24 mouse cellular contexts compared by ENCODE assay signal in the genomic region with DNA sequence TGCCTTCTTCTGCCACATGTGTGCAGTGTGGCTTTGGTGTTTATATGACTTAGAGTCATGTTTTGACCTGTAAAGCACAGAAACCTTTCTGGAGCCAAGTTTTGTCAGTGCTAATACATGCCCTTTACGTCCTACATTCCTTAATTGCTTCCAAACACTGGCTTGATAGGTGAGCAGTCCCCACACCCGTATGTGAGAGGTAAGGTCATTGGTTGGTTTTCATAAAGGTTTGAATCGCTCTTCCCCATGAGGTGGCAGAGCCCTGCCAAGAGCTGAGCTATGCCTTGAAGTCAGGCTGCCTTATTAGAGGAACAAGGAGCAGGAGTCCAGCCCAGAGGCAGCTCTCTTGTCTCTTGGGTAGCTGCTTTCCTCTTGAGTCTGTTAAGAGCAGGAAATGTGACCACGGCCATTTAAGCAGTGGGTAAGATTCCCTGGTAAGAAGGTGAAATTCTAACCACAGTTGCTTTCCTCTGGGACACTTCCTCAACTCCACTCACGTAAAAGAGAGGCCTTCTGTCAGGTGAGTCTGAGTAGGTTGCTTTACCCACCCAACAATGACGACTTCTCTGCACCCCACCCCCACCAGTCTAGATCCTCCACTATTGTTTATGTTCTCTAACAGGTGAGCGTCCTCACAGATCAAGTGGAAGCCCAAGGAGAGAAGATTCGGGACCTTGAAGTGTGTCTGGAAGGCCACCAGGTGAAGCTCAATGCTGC.
DNase-seq lines count a peak whose midpoint lies in the region; ATAC-seq and TF ChIP-seq lines count a peak whose summit lies in the region.
"Had no signal": no experiment of that assay in that cellular context is flagged by ENCODE, and none has a peak within 500 bp of the region (broad histone marks: within the 10 kb centered on the region; RNA-seq: fewer than 3 reads in every experiment).

No protein-coding gene starts in this region.

- TF ChIP-seq CTCF in stomach, postnatal 0 days (IDR thresholded peaks at IDR 0.05; ENCODE audit: low read depth) = peak; percentile 22; the same call in 1 of the 2 replicates

- H3K27ac ChIP-seq in kidney, embryonic 14.5 days (ENCODE audit: low read depth, low read length) = 0 out of 2 replicates have a peak overlapping the region, but pooled peaks have one; percentile 42
- peak overlapping the region; percentile 69 for H3K27ac ChIP-seq in lung, embryonic 15.5 days
- H3K27ac ChIP-seq in intestine, embryonic 15.5 days = peak overlapping the region; percentile 81
- H3K27ac ChIP-seq in stomach, postnatal 0 days (replicated peaks) = peak overlapping the region; percentile 95
- H3K27ac ChIP-seq: left cerebral cortex, adult 2 months had no signal

- H3K27me3 ChIP-seq in kidney, embryonic 14.5 days (ENCODE audit: control insufficient read depth, insufficient read depth, low read length) = no peaks in the 10 kb centered on the region
- H3K27me3 ChIP-seq in lung, embryonic 15.5 days = no peaks in the 10 kb centered on the region
- H3K27me3 ChIP-seq in intestine, embryonic 15.5 days (replicated peaks) = no peaks in the 10 kb centered on the region
- H3K27me3 ChIP-seq in stomach, postnatal 0 days (ENCODE audit: control insufficient read depth, insufficient read depth, low read length) = no peaks in the 10 kb centered on the region

- no peak for DNase-seq in kidney, postnatal 10 days
- DNase-seq in lung, postnatal 36 days = no peak
- DNase-seq in stomach, postnatal 0 days (ENCODE audit: low spot score) = peak; percentile 61
- DNase-seq: adrenal gland, postnatal 25 days; cerebellum, adult 11-12 months; cerebellum, postnatal 14 days; gastrocnemius, postnatal 36 days; kidney, postnatal 25 days; layer of hippocampus, adult 9-11 months; left cerebral cortex, postnatal 4 days; retina, postnatal 1 day; thymus, postnatal 4 days had no signal

- no peak for ATAC-seq in kidney, embryonic 14.5 days (ENCODE audit: low FRiP score, low TSS enrichment)
- no peak for ATAC-seq in lung, embryonic 15.5 days (ENCODE audit: borderline replicate concordance, extremely low read depth, low FRiP score, low TSS enrichment)
- peak; percentile 61 for ATAC-seq in intestine, embryonic 15.5 days
- ATAC-seq in stomach, postnatal 0 days (ENCODE audit: low FRiP score, low TSS enrichment) = peak; percentile 73
- ATAC-seq in megakaryocyte progenitor cell, adult 5-6 weeks (replicated peaks; ENCODE audit: poor library complexity) = no peak
- ATAC-seq in erythroblast, adult 5-6 weeks (replicated peaks; ENCODE audit: low FRiP score, poor library complexity, severe bottlenecking) = no peak
- ATAC-seq: activated CD4-positive, CD25-positive, alpha-beta regulatory T cell, adult 4 months; forebrain, embryonic 16.5 days; hindbrain, embryonic 16.5 days had no signal

- no peak for TF ChIP-seq EP300 in stomach, postnatal 0 days (optimal IDR thresholded peaks at IDR 0.05)

- H3K4me1 ChIP-seq in kidney, embryonic 14.5 days (ENCODE audit: control insufficient read depth, insufficient read depth, low read length) = no peaks in the 10 kb centered on the region; the same call in 1 of the 2 replicates
- 0 out of 2 replicates have a peak, but pooled peaks cover 11% of the 10 kb centered on the region for H3K4me1 ChIP-seq in lung, embryonic 15.5 days
- H3K4me1 ChIP-seq in intestine, embryonic 15.5 days (replicated peaks) = peaks cover 7% of the 10 kb centered on the region; the same call in 1 of the 2 replicates
- H3K4me1 ChIP-seq in stomach, postnatal 0 days (replicated peaks; ENCODE audit: control insufficient read depth, insufficient read depth) = no peaks in the 10 kb centered on the region; the same call in none of the 2 replicates

- H3K4me2 ChIP-seq in kidney, embryonic 14.5 days (replicated peaks; ENCODE audit: low read depth, low read length) = no peak overlapping the region
- H3K4me2 ChIP-seq in lung, embryonic 15.5 days = peak overlapping the region; percentile 2; the same call in 1 of the 2 replicates
- peak overlapping the region; percentile 47 for H3K4me2 ChIP-seq in intestine, embryonic 15.5 days (replicated peaks)
- peak overlapping the region; percentile 40 for H3K4me2 ChIP-seq in stomach, postnatal 0 days (replicated peaks; ENCODE audit: low read depth)
- H3K4me2 ChIP-seq: liver, embryonic 11.5 days; midbrain, embryonic 11.5 days had no signal

- H3K9me3 ChIP-seq in kidney, embryonic 14.5 days (ENCODE audit: control insufficient read depth, low read length) = no peaks in the 10 kb centered on the region
- H3K9me3 ChIP-seq in lung, embryonic 15.5 days = no peaks in the 10 kb centered on the region
- no peaks in the 10 kb centered on the region for H3K9me3 ChIP-seq in intestine, embryonic 15.5 days
- no peaks in the 10 kb centered on the region for H3K9me3 ChIP-seq in stomach, postnatal 0 days (ENCODE audit: control insufficient read depth, low read length)

- no peak overlapping the region for H3K4me3 ChIP-seq in kidney, embryonic 14.5 days (ENCODE audit: low read length)
- no peak overlapping the region for H3K4me3 ChIP-seq in lung, embryonic 15.5 days
- H3K4me3 ChIP-seq in intestine, embryonic 15.5 days (replicated peaks) = 0 out of 2 replicates have a peak overlapping the region, but pooled peaks have one; percentile 7
- peak overlapping the region; percentile 17; the same call in 1 of the 2 replicates for H3K4me3 ChIP-seq in stomach, postnatal 0 days (ENCODE audit: low read depth, low read length)
- H3K4me3 ChIP-seq: left cerebral cortex, adult 2 months had no signal

- no peak overlapping the region for H3K9ac ChIP-seq in kidney, embryonic 14.5 days (ENCODE audit: low read depth, low read length)
- no peak overlapping the region for H3K9ac ChIP-seq in lung, embryonic 15.5 days
- H3K9ac ChIP-seq in intestine, embryonic 15.5 days = no peak overlapping the region
- peak overlapping the region; percentile 31; the same call in 1 of the 2 replicates for H3K9ac ChIP-seq in stomach, postnatal 0 days (ENCODE audit: low read length)

- WGBS in kidney, embryonic 14.5 days = 81% methylated on average over 8 of the region's 8 CpGs
- WGBS in lung, embryonic 15.5 days = 57% methylated on average over 8 of the region's 8 CpGs
- WGBS in intestine, embryonic 15.5 days = 70% methylated on average over 8 of the region's 8 CpGs
- 49% methylated on average over 8 of the region's 8 CpGs for WGBS in stomach, postnatal 0 days

- H3K36me3 ChIP-seq in kidney, embryonic 14.5 days (ENCODE audit: control insufficient read depth, insufficient read depth, low read length) = no peaks in the 10 kb centered on the region
- H3K36me3 ChIP-seq in lung, embryonic 15.5 days = no peaks in the 10 kb centered on the region
- no peaks in the 10 kb centered on the region for H3K36me3 ChIP-seq in intestine, embryonic 15.5 days
- H3K36me3 ChIP-seq in stomach, postnatal 0 days (ENCODE audit: control insufficient read depth, insufficient read depth, low read length) = no peaks in the 10 kb centered on the region; the same call in 1 of the 2 replicates
- H3K36me3 ChIP-seq: G1E had no signal

Comparison
In these comparisons a context has a peak if more than half of its experiments do, and no peak if none do; other contexts are left out.
1. ATAC-seq: peak in intestine, embryonic 15.5 days (single experiment) and stomach, postnatal 0 days (single experiment); none in kidney, embryonic 14.5 days (single experiment), lung, embryonic 15.5 days (single experiment), megakaryocyte progenitor cell, adult 5-6 weeks (single experiment) and erythroblast, adult 5-6 weeks (single experiment).
2. H3K27ac ChIP-seq: peak in every context shown above with its lines; median percentile 95 in stomach, postnatal 0 days; 81 in intestine, embryonic 15.5 days; 69 in lung, embryonic 15.5 days; 42 in kidney, embryonic 14.5 days.
3. H3K4me3 ChIP-seq: peak in intestine, embryonic 15.5 days (single experiment) and stomach, postnatal 0 days (single experiment); none in kidney, embryonic 14.5 days (single experiment) and lung, embryonic 15.5 days (single experiment).